Mouse (Mus musculus) C2C12 (cell line): ENCODE data around the gene Hip1. TPM values are rescaled to one million over a fixed set of nuclear protein-coding genes. Genes with fewer than 3 reads are reported as not detected.

Experiments
- H3K27me3 ChIP-seq: one replicate; pipeline ENCODE4 v1.6.1; 2011; ENCODE audit not compliant: control insufficient read depth, insufficient read depth, insufficient read length
- H3K36me3 ChIP-seq: one replicate; pipeline ENCODE4 v1.6.1; 2011; ENCODE audit not compliant: control insufficient read depth, insufficient read depth
- H3K4me3 ChIP-seq: one replicate; pipeline ENCODE4 v1.5.1; 2011; ENCODE audit warnings: mild to moderate bottlenecking, control low read depth; ENCODE audit not compliant: poor library complexity, insufficient read depth, severe bottlenecking
- H3K79me2 ChIP-seq: one replicate; pipeline ENCODE4 v1.6.1; 2011; ENCODE audit not compliant: control insufficient read depth, insufficient read depth
- H3K79me3 ChIP-seq: one replicate; pipeline ENCODE4 v1.6.1; 2011; ENCODE audit warnings: low read depth, control low read depth
- H3ac ChIP-seq: one replicate; pipeline ENCODE3; 2011; ENCODE audit warnings: low read depth; ENCODE audit not compliant: control insufficient read depth, insufficient read length
- CEBPB ChIP-seq: IDR thresholded peaks from one replicate; pipeline ENCODE4 v1.6.1; 2011; ENCODE audit warnings: low read depth, mild to moderate bottlenecking, control low read depth, moderate library complexity
- CTCF ChIP-seq: IDR thresholded peaks from one replicate; pipeline ENCODE4 v1.5.1; 2011; ENCODE audit not compliant: control insufficient read depth, insufficient read depth, insufficient read length
- FOSL1 ChIP-seq: IDR thresholded peaks from one replicate; pipeline ENCODE4 v1.8.0; 2011; ENCODE audit warnings: mild to moderate bottlenecking, low read length; ENCODE audit not compliant: poor library complexity, insufficient read depth, severe bottlenecking
- MAX ChIP-seq: IDR thresholded peaks from one replicate; pipeline ENCODE4 v1.6.1; 2011; ENCODE audit warnings: mild to moderate bottlenecking, control low read depth
- MYOD1 ChIP-seq: IDR thresholded peaks from one replicate; pipeline ENCODE4 v1.6.1; 2011; ENCODE audit warnings: low read depth; ENCODE audit not compliant: control insufficient read depth, insufficient read length
- MYOG ChIP-seq: IDR thresholded peaks from one replicate; pipeline ENCODE4 v1.6.1; 2011; ENCODE audit not compliant: control insufficient read depth, insufficient read length; ENCODE audit errors: extremely low read depth
- USF1 ChIP-seq: IDR thresholded peaks from one replicate; pipeline ENCODE4 v1.6.1; 2011; ENCODE audit warnings: low read depth, mild to moderate bottlenecking, control low read depth, moderate library complexity
- polyA plus RNA-seq: library from polyadenylated mRNA; unstranded; fragments of >200 nt; fragmentation: generic; extraction: Trizol; gene quantifications from one replicate; pipeline ENCODE4 v1.2.1, GENCODE M21; 2012; ENCODE audit warnings: missing spikeins

Gene Hip1
- polyA plus RNA-seq, 1 experiment: 38.2 TPM

DNA sequence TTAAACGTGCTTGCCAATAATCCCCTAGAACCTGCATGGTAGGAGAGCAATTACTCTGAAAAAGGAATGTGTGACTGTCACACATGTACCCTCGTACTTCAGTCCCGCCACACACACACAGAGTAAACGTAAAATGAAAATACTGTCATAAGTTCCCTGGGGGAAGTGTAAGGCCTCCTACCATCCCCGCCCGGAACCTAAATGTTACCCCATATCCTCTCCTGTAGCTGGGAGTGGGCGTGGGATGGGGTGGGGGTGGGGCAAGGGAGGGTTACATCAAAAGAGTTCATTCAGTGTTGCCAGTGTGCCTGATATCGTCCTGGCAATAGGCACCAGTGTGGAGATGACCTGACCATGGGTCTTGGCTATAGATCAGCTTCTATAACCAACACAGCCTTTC lies 81.5 kb downstream of the Hip1 start:
- TF ChIP-seq FOSL1: no peak
- no peak for TF ChIP-seq MAX
- TF ChIP-seq CTCF: no peak
- no peak for TF ChIP-seq CEBPB
- no peak for TF ChIP-seq USF1
- TF ChIP-seq MYOD1: no peak
- TF ChIP-seq MYOG: no peak
- H3K36me3 ChIP-seq: peaks cover 3% of the 10 kb centered on the region
- H3K4me3 ChIP-seq: no peak overlapping the region
- H3K79me3 ChIP-seq: peaks cover 2% of the 10 kb centered on the region
- H3ac ChIP-seq: no peak overlapping the region
- no peaks in the 10 kb centered on the region for H3K27me3 ChIP-seq
- H3K79me2 ChIP-seq: no peaks in the 10 kb centered on the region

DNA sequence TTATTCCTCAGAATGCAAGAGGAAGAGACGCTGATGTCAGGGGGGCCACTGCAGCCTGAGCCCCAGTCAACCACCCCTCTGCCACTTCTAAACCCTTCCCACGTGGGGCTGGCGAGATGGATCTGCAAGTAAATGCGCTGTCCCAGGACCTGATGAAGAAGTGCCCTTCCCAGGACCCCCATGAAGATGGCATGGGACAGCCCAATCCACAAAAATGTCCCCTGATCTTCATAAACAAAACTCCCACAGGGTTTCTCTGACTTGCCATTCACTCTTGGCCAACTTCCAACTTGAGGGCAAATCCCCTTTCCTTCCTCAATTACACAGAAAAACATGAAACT lies 84.1 kb downstream of the Hip1 start:
- no peak for TF ChIP-seq CEBPB
- TF ChIP-seq CTCF: no peak
- no peak for TF ChIP-seq MYOD1
- no peak for TF ChIP-seq MYOG
- no peak for TF ChIP-seq MAX
- no peak for TF ChIP-seq FOSL1
- no peak for TF ChIP-seq USF1
- no peak overlapping the region for H3ac ChIP-seq
- H3K79me3 ChIP-seq: peaks cover 2% of the 10 kb centered on the region
- no peaks in the 10 kb centered on the region for H3K79me2 ChIP-seq
- no peak overlapping the region for H3K4me3 ChIP-seq
- peaks cover 3% of the 10 kb centered on the region for H3K36me3 ChIP-seq
- H3K27me3 ChIP-seq: no peaks in the 10 kb centered on the region

DNA sequence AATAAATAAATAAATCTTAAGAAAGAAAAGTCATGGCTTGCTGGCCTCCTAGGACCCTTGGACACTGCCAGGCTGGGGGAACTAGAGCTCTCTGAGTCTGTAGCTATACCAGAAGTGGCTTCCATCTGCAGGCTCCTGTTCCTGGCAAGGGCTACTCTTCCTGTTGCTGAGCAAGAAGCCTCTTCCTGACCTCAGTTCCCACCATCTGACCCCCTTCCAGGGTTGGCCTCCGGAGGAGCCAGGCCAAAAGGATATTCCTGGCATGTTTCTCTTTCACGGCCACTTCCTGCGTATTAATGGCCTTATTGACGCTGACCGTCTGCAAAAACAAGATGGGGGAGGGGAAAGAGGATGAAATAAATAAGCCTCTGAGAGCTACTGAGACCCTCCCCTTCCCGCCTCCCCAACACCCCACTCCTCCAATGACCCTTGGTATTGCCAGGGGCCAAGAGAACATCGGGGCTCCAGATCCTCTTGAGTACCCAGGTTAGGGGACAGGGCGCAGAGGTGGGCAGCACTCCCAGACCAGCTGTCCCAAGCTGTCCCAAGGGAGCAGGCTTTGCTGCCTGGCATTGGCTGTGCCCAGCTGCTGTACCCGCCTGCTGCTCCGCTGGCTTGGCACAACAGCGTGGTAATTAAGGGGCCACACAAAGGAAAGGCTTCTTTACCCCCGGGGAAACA lies 84.6 kb downstream of the Hip1 start:
- Histone ChIP-seq H3ac (no peak overlapping the region), H3K79me2 (no peaks in the 10 kb centered on the region), H3K79me3 (peaks cover 2% of the 10 kb centered on the region), H3K27me3 (no peaks in the 10 kb centered on the region), H3K4me3 (no peak overlapping the region), H3K36me3 (peaks cover 3% of the 10 kb centered on the region)
- TF ChIP-seq CEBPB (no peak), MYOG (no peak), FOSL1 (no peak), MYOD1 (no peak), USF1 (no peak), MAX (no peak), CTCF (no peak)

DNA sequence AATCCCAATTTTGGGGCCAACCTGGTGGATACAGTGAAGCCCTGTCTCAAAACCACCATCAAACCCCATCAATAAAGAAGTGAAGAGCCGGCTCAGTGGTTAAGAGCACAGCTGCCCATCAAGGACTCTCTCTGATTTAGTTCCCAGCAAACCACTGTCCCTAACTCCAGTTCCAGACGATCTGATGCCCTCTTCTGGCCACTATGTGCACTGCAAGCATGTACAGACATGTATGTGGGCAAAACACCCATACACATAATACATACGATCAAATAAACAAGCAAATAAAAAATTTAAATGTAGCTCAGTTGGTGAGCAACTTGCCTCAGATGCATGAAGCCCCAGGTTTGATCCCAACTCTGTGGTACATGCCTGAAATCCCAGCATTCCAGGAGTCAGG lies 85.4 kb downstream of the Hip1 start:
- TF ChIP-seq CTCF (no peak), MAX (no peak), CEBPB (no peak), USF1 (no peak), FOSL1 (no peak)
- H3K36me3 ChIP-seq: peaks cover 5% of the 10 kb centered on the region
- H3K4me3 ChIP-seq: no peak overlapping the region
- no peaks in the 10 kb centered on the region for H3K79me2 ChIP-seq
- H3K27me3 ChIP-seq: no peaks in the 10 kb centered on the region
- peaks cover 2% of the 10 kb centered on the region for H3K79me3 ChIP-seq
- no peak overlapping the region for H3ac ChIP-seq

DNA sequence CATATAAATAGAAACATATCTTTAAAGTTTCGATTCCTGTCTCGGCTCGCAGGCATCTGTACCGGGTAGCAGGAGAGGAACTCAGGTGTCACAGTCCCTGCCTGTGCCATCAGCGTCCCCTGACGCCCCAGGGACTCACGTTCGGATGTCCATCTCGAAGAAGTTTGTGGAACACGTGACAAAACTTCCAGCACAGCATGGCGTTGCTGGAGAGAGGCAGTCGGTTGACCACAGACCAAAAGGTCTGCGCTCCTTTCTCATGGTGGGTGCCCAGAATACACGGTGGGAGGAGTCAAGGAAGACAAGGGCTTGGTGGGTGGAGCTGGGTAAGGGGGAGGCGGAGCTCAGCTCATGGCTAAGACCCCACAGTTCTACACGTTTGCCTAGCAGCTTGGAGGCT lies 87.0 kb downstream of the Hip1 start:
- no peaks in the 10 kb centered on the region for H3K79me2 ChIP-seq
- no peak overlapping the region for H3ac ChIP-seq
- H3K27me3 ChIP-seq: no peaks in the 10 kb centered on the region
- peaks cover 10% of the 10 kb centered on the region for H3K36me3 ChIP-seq
- no peak overlapping the region for H3K4me3 ChIP-seq
- TF ChIP-seq FOSL1 (no peak), CTCF (no peak), MAX (no peak), USF1 (no peak), MYOD1 (no peak), CEBPB (no peak)
- no peaks in the 10 kb centered on the region for H3K79me3 ChIP-seq

DNA sequence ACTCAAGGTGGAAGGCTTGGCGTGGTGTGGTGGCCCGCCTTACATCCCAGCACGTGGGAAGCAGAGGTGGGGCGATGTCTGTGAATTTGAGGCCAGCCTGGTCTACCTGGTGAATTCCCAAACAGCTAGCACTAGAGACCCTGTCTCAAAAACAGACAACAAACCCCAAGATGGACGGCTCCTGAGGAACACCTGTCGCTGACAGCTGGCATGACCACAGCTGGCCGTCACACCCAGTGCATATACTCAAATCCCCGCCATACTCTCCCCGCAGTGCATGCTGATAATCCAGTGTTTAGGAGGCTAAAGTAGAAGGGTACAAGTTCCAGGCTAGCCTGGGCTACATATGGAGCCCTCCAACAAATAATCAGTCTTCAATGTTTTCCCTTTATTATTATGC lies 88.4 kb downstream of the Hip1 start:
- TF ChIP-seq MYOG: no peak
- no peak for TF ChIP-seq FOSL1
- Histone ChIP-seq H3K27me3 (no peaks in the 10 kb centered on the region), H3K36me3 (peaks cover 15% of the 10 kb centered on the region), H3K79me3 (no peaks in the 10 kb centered on the region), H3K4me3 (no peak overlapping the region), H3K79me2 (no peaks in the 10 kb centered on the region), H3ac (no peak overlapping the region)
